Mouse (Mus musculus) stomach, embryonic 15.5 days (tissue): ENCODE measurements around the gene Serinc5. TPM values are rescaled to one million over a fixed set of nuclear protein-coding genes. Genes with fewer than 3 reads are reported as not detected.

Experiments
- ATAC-seq: fragments of 200-750 bp; cut with Nextera tagmentation; 2 replicates; pipeline ENCODE4 v1.8.0; 2017; ENCODE audit warnings: low read depth, moderate number of reproducible peaks, moderate TSS enrichment; ENCODE audit not compliant: insufficient read depth, low FRiP score
- H3K27ac ChIP-seq: fragments of 300-500 bp; sonication (generic); 2 replicates; pipeline ENCODE4 v1.5.1; 2015; ENCODE audit warnings: mild to moderate bottlenecking, inconsistent platforms
- H3K27me3 ChIP-seq: fragments of 300-500 bp; sonication (generic); replicated peaks from 2 replicates; pipeline ENCODE4 v1.6.1; 2015; ENCODE audit warnings: inconsistent platforms
- H3K36me3 ChIP-seq: fragments of 300-500 bp; sonication (generic); 2 replicates; pipeline ENCODE4 v1.6.1; 2015; ENCODE audit warnings: inconsistent platforms
- H3K4me1 ChIP-seq: fragments of 300-500 bp; sonication (generic); 2 replicates; pipeline ENCODE4 v1.6.1; 2015; ENCODE audit warnings: inconsistent platforms
- H3K4me2 ChIP-seq: fragments of 300-500 bp; sonication (generic); 2 replicates; pipeline ENCODE4 v1.6.1; 2015; ENCODE audit warnings: mild to moderate bottlenecking, inconsistent platforms
- H3K4me3 ChIP-seq: fragments of 300-500 bp; sonication (generic); replicated peaks from 2 replicates; pipeline ENCODE4 v1.5.1; 2015; ENCODE audit warnings: inconsistent platforms
- H3K9ac ChIP-seq: fragments of 300-500 bp; sonication (generic); 2 replicates; pipeline ENCODE4 v1.6.1; 2015; ENCODE audit warnings: inconsistent platforms
- H3K9me3 ChIP-seq: fragments of 300-500 bp; sonication (generic); 2 replicates; pipeline ENCODE4 v1.6.1; 2016; ENCODE audit warnings: inconsistent platforms
- WGBS: fragments of 180-500 bp; shearing (Covaris S2); methylation state at CpG from one replicate; pipeline ENCODE4 v1.1.7; 2015; 5-methylcytosine and 5-hydroxymethylcytosine counted together
- polyA plus RNA-seq: library from polyadenylated mRNA; unstranded; fragments of >200 nt; fragmentation: Nextera tagmentation; extraction: Ambion mirVana; gene quantifications from 2 replicates; pipeline ENCODE4 v1.2.1, GENCODE M21; 2015

Serinc5 gene
- polyA plus RNA-seq, 1 experiment from 2014 or later, result 21.9 TPM

DNA sequence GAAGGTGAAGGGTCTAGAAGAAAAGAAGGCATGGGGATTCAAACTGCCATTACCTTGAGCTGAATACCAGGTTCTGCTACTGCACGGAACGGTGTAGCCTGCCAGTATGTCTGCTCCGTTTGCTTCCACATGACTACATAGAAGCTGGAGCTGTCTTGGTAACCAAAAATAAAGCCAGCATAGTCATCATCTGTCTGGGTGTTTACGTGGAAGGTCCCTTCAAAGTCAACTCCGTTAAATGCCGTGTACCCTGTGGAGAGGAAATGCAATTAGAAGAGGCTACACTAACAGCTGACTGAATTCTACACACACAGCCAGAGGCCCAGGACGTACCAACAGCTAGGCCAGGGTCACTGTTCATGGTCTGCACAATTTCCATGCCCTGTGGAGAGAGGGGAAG, 144.1 kb downstream of the Serinc5 start:
- 75% methylated on average over 7 of the region's 7 CpGs for WGBS

DNA sequence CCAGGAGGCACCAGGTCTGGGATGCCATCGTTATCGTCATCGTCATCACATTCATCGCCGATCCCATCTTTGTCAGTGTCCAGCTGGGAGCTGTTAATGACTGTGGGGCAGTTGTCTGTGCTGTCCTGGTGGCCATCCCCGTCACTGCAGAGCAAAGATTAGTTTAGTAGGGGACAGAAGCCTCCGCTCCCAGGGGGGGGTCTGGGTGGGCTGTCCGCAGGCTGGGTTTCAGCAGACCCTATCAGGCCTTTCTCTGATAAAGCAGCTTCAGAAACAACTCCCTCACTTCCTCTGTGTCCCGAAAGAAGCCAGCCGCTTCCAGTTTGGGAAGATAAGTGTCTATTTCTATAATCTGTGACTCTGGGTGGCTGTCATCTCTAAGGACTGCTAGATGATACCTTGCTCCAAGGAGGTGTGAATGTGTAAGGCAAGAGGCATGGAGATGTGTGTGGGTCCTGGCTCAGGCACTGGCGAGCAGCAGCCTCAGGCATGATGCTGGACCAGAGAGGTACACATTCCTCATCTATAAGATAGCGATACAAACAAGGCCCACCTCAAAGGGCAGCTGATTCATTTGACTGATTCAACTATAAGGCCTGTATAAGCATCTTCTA, 147.2 kb downstream of the Serinc5 start:
- Histone ChIP-seq H3K4me3 (no peak overlapping the region), H3K36me3 (no peaks in the 10 kb centered on the region), H3K4me2 (no peak overlapping the region), H3K27ac (no peak overlapping the region), H3K4me1 (no peaks in the 10 kb centered on the region), H3K9ac (no peak overlapping the region), H3K27me3 (no peaks in the 10 kb centered on the region), H3K9me3 (no peaks in the 10 kb centered on the region)
- ATAC-seq, result no peak
- WGBS, result 82% methylated on average over 12 of the region's 12 CpGs

More for the DNA sequence above, 144.1 kb downstream of the Serinc5 start:
- Histone ChIP-seq H3K4me1 (no peaks in the 10 kb centered on the region), H3K36me3 (no peaks in the 10 kb centered on the region), H3K4me2 (no peak overlapping the region), H3K9ac (no peak overlapping the region), H3K27me3 (no peaks in the 10 kb centered on the region), H3K9me3 (no peaks in the 10 kb centered on the region), H3K27ac (no peak overlapping the region), H3K4me3 (no peak overlapping the region)
- ATAC-seq, result no peak

DNA sequence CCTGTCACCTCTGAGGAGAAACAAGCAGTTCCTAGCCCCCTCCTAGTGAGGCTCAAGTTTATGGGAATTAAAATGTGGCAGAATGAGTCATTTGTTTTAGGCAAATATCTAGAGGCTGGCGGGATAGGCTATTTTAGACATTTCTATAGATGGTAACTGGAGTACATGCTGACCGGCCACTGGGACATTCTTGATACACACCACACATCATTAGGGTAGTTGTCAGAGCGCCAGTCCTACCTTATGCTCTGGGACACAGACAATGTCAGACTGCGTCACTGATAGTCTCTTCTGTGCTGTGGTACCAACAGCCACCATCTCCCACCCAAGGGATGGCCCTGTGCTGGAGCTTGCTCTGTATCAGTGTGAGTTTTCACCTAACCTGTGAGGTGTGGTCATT, 148.2 kb downstream of the Serinc5 start:
- H3K27me3 ChIP-seq, result no peaks in the 10 kb centered on the region
- no peaks in the 10 kb centered on the region for H3K9me3 ChIP-seq
- H3K4me1 ChIP-seq, result no peaks in the 10 kb centered on the region
- H3K27ac ChIP-seq, result no peak overlapping the region
- WGBS, result 85% methylated on average over 4 of the region's 4 CpGs
- H3K4me3 ChIP-seq, result no peak overlapping the region
- no peaks in the 10 kb centered on the region for H3K36me3 ChIP-seq
- no peak for ATAC-seq
- H3K9ac ChIP-seq, result no peak overlapping the region
- no peak overlapping the region for H3K4me2 ChIP-seq

DNA sequence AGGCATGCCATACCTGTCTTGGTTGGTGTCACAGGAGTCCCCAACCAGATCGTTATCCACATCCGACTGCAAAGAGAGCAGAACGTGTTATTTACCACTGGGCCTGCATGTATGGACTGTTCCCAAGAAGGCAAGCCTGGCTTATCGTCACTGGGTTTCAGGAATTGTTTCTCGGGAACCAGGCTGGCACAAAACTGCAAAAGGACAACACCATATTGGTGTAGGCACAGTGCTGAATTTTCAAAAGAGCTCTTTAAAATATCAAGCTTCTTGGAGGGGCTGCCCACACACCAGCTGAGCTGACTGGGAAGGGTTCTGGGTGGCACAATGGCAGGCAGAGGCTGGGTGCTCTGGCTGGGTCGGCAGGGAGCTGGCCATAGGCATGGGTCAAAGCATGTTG, 149.6 kb downstream of the Serinc5 start:
- 88% methylated on average over 6 of the region's 6 CpGs for WGBS
- H3K36me3 ChIP-seq, result no peaks in the 10 kb centered on the region

More for the DNA sequence above, 149.6 kb downstream of the Serinc5 start:
- no peak for ATAC-seq
- Histone ChIP-seq H3K9me3 (no peaks in the 10 kb centered on the region), H3K9ac (no peak overlapping the region), H3K27me3 (no peaks in the 10 kb centered on the region), H3K4me3 (no peak overlapping the region), H3K4me2 (no peak overlapping the region), H3K4me1 (no peaks in the 10 kb centered on the region), H3K27ac (no peak overlapping the region)

Other genes starting within 250 kb of the Serinc5 start
- gene Ankrd34b, start 185.2 kb upstream of the Serinc5 start, polyA plus RNA-seq, result 0.08 and 0.13 TPM in 2 replicates
- gene Fam151b, start 127.1 kb upstream of the Serinc5 start, polyA plus RNA-seq, result 0.22 and 0.26 TPM in 2 replicates
- 8.2 and 8.6 TPM in 2 replicates for gene Zfyve16, start 80.2 kb upstream of the Serinc5 start, polyA plus RNA-seq
- not detected in 2 replicates for gene Spz1, start 34.9 kb upstream of the Serinc5 start, polyA plus RNA-seq
- 7.5 and 9.8 TPM in 2 replicates for gene Thbs4, start 183.7 kb downstream of the Serinc5 start, polyA plus RNA-seq
- gene Mtx3, start 233.7 kb downstream of the Serinc5 start, polyA plus RNA-seq, result 3.2 and 3.7 TPM in 2 replicates